Mouse (Mus musculus) small intestine, adult 2 months (tissue): ENCODE results near the gene Ugt1a9.

ENCODE experiments used
- CTCF ChIP-seq: fragments of 200-500 bp; IDR thresholded peaks from 2 replicates; pipeline ENCODE4 v1.5.1; 2012; ENCODE audit warnings: low read depth, mild to moderate bottlenecking, control low read depth, inconsistent platforms, low read length, moderate library complexity, mixed read lengths; ENCODE audit not compliant: insufficient replicate concordance, insufficient read length; ENCODE audit errors: extremely low read depth
- POLR2A ChIP-seq: fragments of 200-500 bp; IDR thresholded peaks from 2 replicates; pipeline ENCODE4 v1.6.1; 2012; ENCODE audit warnings: low read depth, mild to moderate bottlenecking, control low read depth, inconsistent platforms, low read length, moderate library complexity

- TF ChIP-seq CTCF (no peak), POLR2A (no peak)
These were observed 3.9 kb downstream of the Ugt1a9 start for GRCm38 (mm10) chr1:88074471-88074870.
